Mouse (Mus musculus) kidney, embryonic 14.5 days (tissue): Measurements from ENCODE around the gene Plcb2. TPM values are rescaled to one million over a fixed set of nuclear protein-coding genes. Genes with fewer than 3 reads are reported as not detected.
A peak's percentile ranks its signal among the peaks of the same experiment; 100 is the strongest.

Experiments
- ATAC-seq: fragments of 200-750 bp; cut with Nextera tagmentation; 2 replicates; pipeline ENCODE4 v1.8.0; 2017; ENCODE audit warnings: moderate number of reproducible peaks, mild to moderate bottlenecking, moderate TSS enrichment, moderate library complexity; ENCODE audit not compliant: low FRiP score, low TSS enrichment
- H3K27ac ChIP-seq: fragments of 300-500 bp; sonication (generic); 2 replicates; pipeline ENCODE4 v1.5.1; 2014; ENCODE audit warnings: low read depth, mild to moderate bottlenecking, low read length, moderate library complexity, mixed read lengths
- H3K27me3 ChIP-seq: fragments of 300-500 bp; sonication (generic); 2 replicates; pipeline ENCODE4 v1.6.1; 2014; ENCODE audit warnings: mild to moderate bottlenecking, low read length; ENCODE audit not compliant: control insufficient read depth, insufficient read depth
- H3K36me3 ChIP-seq: fragments of 300-500 bp; sonication (generic); 2 replicates; pipeline ENCODE4 v1.6.1; 2014; ENCODE audit warnings: low read length, mixed read lengths; ENCODE audit not compliant: control insufficient read depth, insufficient read depth
- H3K4me1 ChIP-seq: fragments of 300-500 bp; sonication (generic); 2 replicates; pipeline ENCODE4 v1.6.1; 2014; ENCODE audit warnings: low read length, mixed read lengths; ENCODE audit not compliant: control insufficient read depth, insufficient read depth
- H3K4me2 ChIP-seq: fragments of 300-500 bp; sonication (generic); replicated peaks from 2 replicates; pipeline ENCODE4 v1.6.1; 2014; ENCODE audit warnings: low read depth, mild to moderate bottlenecking, low read length
- H3K4me3 ChIP-seq: fragments of 300-500 bp; sonication (generic); 2 replicates; pipeline ENCODE4 v1.5.1; 2014; ENCODE audit warnings: mild to moderate bottlenecking, low read length
- H3K9ac ChIP-seq: fragments of 300-500 bp; sonication (generic); 2 replicates; pipeline ENCODE4 v1.6.1; 2014; ENCODE audit warnings: low read depth, mild to moderate bottlenecking, low read length, moderate library complexity
- H3K9me3 ChIP-seq: fragments of 300-500 bp; sonication (generic); 2 replicates; pipeline ENCODE4 v1.6.1; 2016; ENCODE audit warnings: low read length; ENCODE audit not compliant: control insufficient read depth
- WGBS: fragments of 180-500 bp; shearing (Covaris S2); extraction: QIAGEN DNeasy Blood & Tissue Kit; methylation state at CpG from one replicate; pipeline ENCODE4 v1.1.7; 2014; 5-methylcytosine and 5-hydroxymethylcytosine counted together
- polyA plus RNA-seq: library from polyadenylated mRNA; unstranded; fragments of >200 nt; fragmentation: Nextera tagmentation; extraction: Ambion mirVana; gene quantifications from 2 replicates; pipeline ENCODE4 v1.2.1, GENCODE M21; 2014

Gene Plcb2
- polyA plus RNA-seq, 1 experiment from 2014 or later = 1.7 TPM

DNA sequence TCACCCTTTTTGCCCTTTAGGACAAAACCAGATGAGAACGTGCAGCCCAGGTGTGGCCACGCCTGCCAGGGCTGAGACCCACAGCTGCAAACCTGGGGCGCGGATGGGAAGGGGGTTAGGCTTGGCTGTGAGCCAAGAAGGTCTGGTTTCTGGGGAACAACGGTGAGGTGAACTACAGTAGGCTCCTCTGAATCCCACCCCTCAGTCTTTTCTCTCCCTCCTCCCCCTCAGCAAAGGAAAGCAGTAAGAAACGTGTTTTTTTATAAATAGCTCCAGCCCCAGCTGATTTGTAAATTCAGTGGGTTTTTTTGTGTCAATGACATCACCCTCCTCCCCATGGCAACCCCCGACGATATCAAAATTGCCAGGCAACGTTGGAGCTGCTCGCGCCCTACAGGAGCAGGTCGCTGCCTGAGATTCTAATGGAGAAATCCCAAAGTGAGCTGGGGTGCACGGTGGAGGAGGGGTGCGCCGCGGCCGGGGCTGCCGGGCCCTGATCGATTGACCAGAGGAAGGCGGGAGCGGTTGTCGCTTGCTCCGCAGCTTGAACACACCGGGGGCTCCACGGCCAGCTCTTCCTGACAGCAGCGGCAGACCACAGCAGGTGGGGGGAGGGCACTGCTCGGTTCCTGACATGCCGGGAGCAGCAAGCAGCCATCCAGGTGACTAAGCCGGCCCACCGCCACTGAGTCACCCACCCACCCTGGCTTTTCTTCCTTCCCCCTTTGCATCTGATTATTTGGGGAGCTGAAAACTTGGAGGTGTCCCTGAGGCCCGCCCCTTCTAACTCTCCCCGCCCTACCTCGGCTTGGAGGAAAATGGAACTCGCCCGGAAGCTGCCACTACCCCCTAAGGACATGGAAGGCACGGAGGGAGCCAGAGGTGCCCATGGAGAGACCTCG is 65.1 kb downstream of the Plcb2 start, which contains the start of gene Pak6:
Pak6 (plus strand) TSS at position 402 of the 902 bp plus-strand sequence.
- peak within 1 kb of the TSS; percentile 40 for H3K4me3 ChIP-seq
- no peak within 1 kb of the TSS for H3K27ac ChIP-seq
- under 1% methylated on average over 35 of the region's 37 CpGs for WGBS
- H3K27me3 ChIP-seq = peaks cover 19% of the 10 kb centered on the region
- H3K36me3 ChIP-seq = no peaks in the 10 kb centered on the region
- peaks cover 14% of the 10 kb centered on the region for H3K4me1 ChIP-seq
- H3K4me2 ChIP-seq = peak within 1 kb of the TSS; percentile 74
- H3K9ac ChIP-seq = peak within 1 kb of the TSS; percentile 51
- no peaks in the 10 kb centered on the region for H3K9me3 ChIP-seq
- no peak for ATAC-seq

- H3K27ac ChIP-seq = no peak overlapping the region
- H3K27me3 ChIP-seq = peaks cover 19% of the 10 kb centered on the region
- no peak overlapping the region for H3K9ac ChIP-seq
- no peaks in the 10 kb centered on the region for H3K9me3 ChIP-seq
- H3K4me2 ChIP-seq = no peak overlapping the region
- 79% methylated on average over 9 of the region's 9 CpGs for WGBS
- no peaks in the 10 kb centered on the region for H3K36me3 ChIP-seq
- ATAC-seq = no peak
- H3K4me3 ChIP-seq = no peak overlapping the region
- H3K4me1 ChIP-seq = peaks cover 14% of the 10 kb centered on the region
These were observed 66.3 kb downstream of the Plcb2 start for GRCm38 (mm10) chr2:118661891-118662290.

DNA sequence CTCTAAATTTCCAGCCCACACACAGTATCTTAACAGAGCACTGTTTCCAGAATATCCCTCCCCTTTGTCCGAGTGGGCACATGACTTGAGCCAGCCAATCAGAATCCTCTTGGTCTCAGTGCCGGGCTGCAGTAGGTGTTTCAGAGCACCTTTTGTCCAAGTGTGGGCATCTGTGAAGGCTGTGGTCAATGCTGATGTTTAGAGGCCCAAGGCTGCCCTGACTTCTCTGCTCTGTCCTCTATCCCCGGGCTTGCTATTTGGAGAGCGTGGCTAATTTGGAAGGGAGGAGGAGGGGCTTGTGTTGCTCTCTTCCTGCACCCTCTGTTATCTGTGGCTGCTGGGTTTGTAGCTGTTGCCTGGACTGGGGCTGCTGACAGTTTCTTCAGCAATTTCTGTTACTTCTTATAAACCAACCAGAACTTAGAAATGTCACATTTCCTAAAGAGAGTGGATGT is 68.2 kb downstream of the Plcb2 start:
- peak overlapping the region; percentile 53 for H3K4me2 ChIP-seq
- 2% methylated on average over 4 of the region's 4 CpGs for WGBS
- peak; percentile 81; the same call in 1 of the 2 replicates for ATAC-seq

GRCm38 (mm10) chr2:118659493-118659892 is 68.7 kb downstream of the Plcb2 start:
- H3K4me1 ChIP-seq = peaks cover 19% of the 10 kb centered on the region
- H3K4me2 ChIP-seq = peak overlapping the region; percentile 53
- H3K27ac ChIP-seq = no peak overlapping the region
- H3K27me3 ChIP-seq = peaks cover 19% of the 10 kb centered on the region
- ATAC-seq = no peak
- H3K9me3 ChIP-seq = no peaks in the 10 kb centered on the region
- H3K36me3 ChIP-seq = no peaks in the 10 kb centered on the region
- WGBS = 82% methylated on average over 12 of the region's 12 CpGs
- H3K4me3 ChIP-seq = peak overlapping the region; percentile 39; the same call in 1 of the 2 replicates
- peak overlapping the region; percentile 53; the same call in 1 of the 2 replicates for H3K9ac ChIP-seq

More for the DNA sequence above, 68.2 kb downstream of the Plcb2 start:
- H3K36me3 ChIP-seq = no peaks in the 10 kb centered on the region
- peak overlapping the region; percentile 53 for H3K9ac ChIP-seq
- H3K27me3 ChIP-seq = peaks cover 19% of the 10 kb centered on the region
- H3K9me3 ChIP-seq = no peaks in the 10 kb centered on the region
- H3K4me3 ChIP-seq = peak overlapping the region; percentile 39
- peaks cover 19% of the 10 kb centered on the region for H3K4me1 ChIP-seq
- H3K27ac ChIP-seq = no peak overlapping the region

DNA sequence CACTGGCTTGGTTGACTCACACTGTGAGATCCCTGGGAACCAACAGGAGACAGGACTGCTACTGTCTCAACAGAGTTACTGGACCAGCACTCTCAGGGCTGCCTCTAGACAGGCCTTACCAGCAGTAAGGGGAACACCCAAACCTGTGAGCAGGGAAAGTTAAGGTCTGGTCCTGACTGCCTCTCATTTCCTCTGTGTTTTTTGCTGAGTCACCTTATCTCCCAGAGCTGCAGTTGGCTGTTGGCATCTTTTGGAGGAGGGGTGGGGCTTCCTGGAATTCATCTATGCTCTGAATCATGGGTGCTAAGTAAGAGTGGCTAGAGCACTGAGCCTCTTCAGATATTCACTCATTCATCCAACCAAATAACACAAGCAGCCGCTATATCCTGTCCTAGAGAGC is 69.2 kb downstream of the Plcb2 start:
- no peak overlapping the region for H3K27ac ChIP-seq
- H3K36me3 ChIP-seq = no peaks in the 10 kb centered on the region
- H3K9ac ChIP-seq = no peak overlapping the region
- no peaks in the 10 kb centered on the region for H3K9me3 ChIP-seq
- no peak for ATAC-seq
- H3K4me1 ChIP-seq = peaks cover 19% of the 10 kb centered on the region
- H3K4me3 ChIP-seq = no peak overlapping the region
- WGBS = 50% methylated on average over 1 of the region's 1 CpGs
- H3K27me3 ChIP-seq = peaks cover 19% of the 10 kb centered on the region
- no peak overlapping the region for H3K4me2 ChIP-seq

DNA sequence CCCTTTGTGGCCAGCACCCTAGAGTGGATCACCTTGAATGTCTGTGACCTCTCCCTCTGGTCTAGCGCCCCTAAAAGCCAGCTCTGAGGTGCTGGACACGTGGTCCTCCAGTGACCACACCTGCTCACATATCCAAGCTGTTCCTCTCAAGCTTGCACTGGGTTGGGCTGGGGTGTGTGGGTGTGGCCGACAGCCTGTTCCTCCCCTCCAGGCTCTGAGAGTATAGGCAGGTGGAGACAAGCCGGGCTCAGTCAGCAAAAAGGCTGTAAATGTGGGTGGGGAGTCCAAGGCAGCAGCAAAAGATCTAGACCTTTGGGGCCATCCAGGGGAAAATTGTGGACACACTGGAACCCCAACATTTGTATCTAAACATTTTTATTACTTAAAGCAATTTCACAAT is 69.8 kb downstream of the Plcb2 start:
- peaks cover 13% of the 10 kb centered on the region for H3K4me1 ChIP-seq
- H3K36me3 ChIP-seq = no peaks in the 10 kb centered on the region
- no peak overlapping the region for H3K9ac ChIP-seq
- H3K27me3 ChIP-seq = peaks cover 14% of the 10 kb centered on the region
- H3K4me3 ChIP-seq = no peak overlapping the region
- H3K27ac ChIP-seq = no peak overlapping the region
- no peak for ATAC-seq
- 18% methylated on average over 4 of the region's 4 CpGs for WGBS
- no peak overlapping the region for H3K4me2 ChIP-seq
- no peaks in the 10 kb centered on the region for H3K9me3 ChIP-seq

Other genes starting within 250 kb of the Plcb2 start
- gene Srp14, start 248.7 kb downstream of the Plcb2 start, polyA plus RNA-seq = 234 and 300 TPM in 2 replicates
- 6.0 and 9.6 TPM in 2 replicates for gene Bmf, start 178.8 kb downstream of the Plcb2 start, polyA plus RNA-seq
- 63.7 and 107 TPM in 2 replicates for gene Bub1b, start 130.2 kb downstream of the Plcb2 start, polyA plus RNA-seq
- gene Pak6, start 65.1 kb downstream of the Plcb2 start, polyA plus RNA-seq = 0.54 and 0.90 TPM in 2 replicates
- 0.24 and 0.65 TPM in 2 replicates for gene Ankrd63, start 24.5 kb downstream of the Plcb2 start, polyA plus RNA-seq
- 18.3 and 22.0 TPM in 2 replicates for gene Inafm2, start 17.3 kb upstream of the Plcb2 start, polyA plus RNA-seq
- gene Ccdc9b, start 34.2 kb upstream of the Plcb2 start, polyA plus RNA-seq = 0.34 and 0.68 TPM in 2 replicates
- gene Phgr1, start 44.3 kb upstream of the Plcb2 start, polyA plus RNA-seq = not detected in 2 replicates
- gene Disp2, start 51.3 kb upstream of the Plcb2 start, polyA plus RNA-seq = 0.05 TPM in 1 of 2 replicates, not detected in the other
- 134 and 141 TPM in 2 replicates for gene Knstrn, start 85.6 kb upstream of the Plcb2 start, polyA plus RNA-seq
- 55.8 and 63.1 TPM in 2 replicates for gene Ivd, start 133.5 kb upstream of the Plcb2 start, polyA plus RNA-seq
- gene Bahd1, start 171.9 kb upstream of the Plcb2 start, polyA plus RNA-seq = 1.2 and 2.3 TPM in 2 replicates
- 27.1 and 31.8 TPM in 2 replicates for gene Chst14, start 198.1 kb upstream of the Plcb2 start, polyA plus RNA-seq